Mouse (Mus musculus): ENCODE data around the gene Cstf1. TPM values are rescaled to one million over a fixed set of nuclear protein-coding genes. Genes with fewer than 3 reads are reported as not detected.

Cstf1 gene
- total RNA-seq, 2 experiments from 2014 or later = 28.1 to 32.2 TPM

DNA sequence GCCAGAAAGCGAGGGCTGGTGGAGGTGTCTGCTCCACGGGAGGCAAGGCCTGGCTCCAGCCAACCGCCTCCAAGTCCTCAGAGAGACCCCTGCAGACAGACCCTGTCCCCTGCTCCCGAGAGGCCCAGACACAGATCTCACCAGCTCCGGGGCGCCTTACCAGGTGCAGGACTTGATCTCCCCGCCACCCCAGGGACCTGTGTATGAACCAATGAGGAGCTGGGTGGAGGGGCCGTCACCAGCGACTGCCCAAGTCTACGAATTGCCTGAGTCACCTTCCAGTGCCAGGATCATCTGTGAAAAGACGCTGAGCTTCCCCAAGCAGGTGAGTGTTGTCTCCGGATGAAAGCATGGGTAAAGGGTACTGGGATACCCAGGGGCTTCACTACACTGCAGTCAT, 45.7 kb downstream of the Cstf1 start:
- DNase-seq = no peak

- DNase-seq = no peak
Observed at GRCm38 (mm10) chr2:172416876-172417275, 46.4 kb downstream of the Cstf1 start.

GRCm38 (mm10) chr2:172418208-172418607, 47.7 kb downstream of the Cstf1 start:
- no peak for DNase-seq

DNA sequence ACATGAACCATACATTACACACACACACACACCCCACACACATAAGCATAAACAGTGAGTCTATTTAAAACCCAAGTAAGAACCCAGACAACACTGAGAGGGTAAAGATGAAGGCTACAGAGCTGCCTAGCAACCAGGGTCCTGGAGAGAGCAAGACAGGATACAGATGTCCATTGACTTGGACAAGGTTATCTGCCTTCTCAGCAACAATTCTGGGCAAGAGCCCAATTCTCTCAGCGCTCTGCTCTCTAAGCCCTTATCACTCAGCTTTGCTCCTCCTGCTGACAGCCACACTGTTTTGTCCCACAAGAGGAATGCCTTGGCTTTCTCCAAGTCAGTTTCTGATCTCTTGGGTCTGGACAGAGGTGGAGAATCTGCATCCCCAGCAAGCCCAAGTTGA, 60.1 kb downstream of the Cstf1 start:
- peak; percentile 61 for DNase-seq

Other genes starting within 250 kb of the Cstf1 start
- not detected for gene Mc3r, start 122.2 kb upstream of the Cstf1 start, total RNA-seq (2021)
- gene Fam210b, start 25.1 kb upstream of the Cstf1 start, total RNA-seq (2021) = 10 to 100 TPM; 24.2 to 39.4 TPM
- gene Aurka, start 146 bp upstream of the Cstf1 start, total RNA-seq (2021) = 10 to 100 TPM; 11.5 to 14.4 TPM
- under 1 TPM; 0.36 to 0.45 TPM for gene Cass4, start 23.1 kb downstream of the Cstf1 start, total RNA-seq (2021)
- 10 to 100 TPM; 69.2 to 71.5 TPM for gene Rtf2, start 69.9 kb downstream of the Cstf1 start, total RNA-seq (2021)
- not detected for gene Gcnt7, start 87.9 kb downstream of the Cstf1 start, total RNA-seq (2021)
- under 1 TPM; 0.39 to 0.45 TPM for gene Fam209, start 101.8 kb downstream of the Cstf1 start, total RNA-seq (2021)
- not detected for gene Tfap2c, start 178.9 kb downstream of the Cstf1 start, total RNA-seq (2021)

Data from adrenal gland, postnatal 10 days (tissue).